Mouse (Mus musculus) MEL (cell line): ENCODE measurements around the gene H2-Ob. TPM values are rescaled to one million over a fixed set of nuclear protein-coding genes. Genes with fewer than 3 reads are reported as not detected.

Experiments
- DNase-seq: peaks from one replicate; pipeline ENCODE4 v3.0.0; 2011; ENCODE audit warnings: low read depth, low spot score
- H3K27ac ChIP-seq: 2 replicates; pipeline ENCODE4 v1.5.1; 2012; ENCODE audit warnings: low read depth, mild to moderate bottlenecking, control low read depth, low read length, moderate library complexity; ENCODE audit not compliant: control insufficient read depth
- H3K27me3 ChIP-seq, 2 experiments: fragments of 150-350 bp in 1 of 2; sonication (generic) in 1 of 2; 2 replicates each; pipeline ENCODE4 v1.6.1; 2012; ENCODE audit warnings: low read length in 2 of 2, mild to moderate bottlenecking in 2 of 2, improper control_type of control experiment in 1 of 2, moderate library complexity in 1 of 2; ENCODE audit not compliant: insufficient read depth in 2 of 2, control insufficient read depth in 1 of 2
- H3K36me3 ChIP-seq, 2 experiments: 2 replicates each; pipeline ENCODE4 v1.6.1; 2012 to 2014; ENCODE audit warnings: low read length in 2 of 2, improper control_type of control experiment in 1 of 2, inconsistent platforms in 1 of 2, mild to moderate bottlenecking in 1 of 2; ENCODE audit not compliant: insufficient read depth in 2 of 2, control insufficient read depth in 1 of 2
- H3K4me1 ChIP-seq, 2 experiments: fragments of 150-350 bp in 1 of 2; sonication (generic) in 1 of 2; 2 replicates each; pipeline ENCODE4 v1.6.1; 2012; ENCODE audit warnings: low read length in 2 of 2, improper control_type of control experiment in 1 of 2, mild to moderate bottlenecking in 1 of 2; ENCODE audit not compliant: insufficient read depth in 2 of 2, control insufficient read depth in 1 of 2
- H3K4me3 ChIP-seq, 2 experiments: fragments of 150-350 bp in 1 of 2; sonication (generic) in 1 of 2; 2 replicates each; pipeline ENCODE4 v1.5.1; 2012; ENCODE audit warnings: low read depth in 2 of 2, low read length in 2 of 2, mild to moderate bottlenecking in 2 of 2, moderate library complexity in 2 of 2, control low read depth in 1 of 2, improper control_type of control experiment in 1 of 2; ENCODE audit not compliant: control insufficient read depth in 1 of 2, insufficient read depth in 1 of 2
- H3K79me2 ChIP-seq: 2 replicates; pipeline ENCODE4 v1.6.1; 2012; ENCODE audit warnings: mild to moderate bottlenecking, low read length, moderate library complexity; ENCODE audit not compliant: control insufficient read depth, poor library complexity, insufficient read depth
- H3K9ac ChIP-seq: 2 replicates; pipeline ENCODE4 v1.6.1; 2012; ENCODE audit warnings: low read depth, mild to moderate bottlenecking, control low read depth, low read length, moderate library complexity; ENCODE audit not compliant: control insufficient read depth, poor library complexity, severe bottlenecking
- H3K9me3 ChIP-seq: fragments of 150-350 bp; sonication (generic); replicated peaks from 2 replicates; pipeline ENCODE4 v1.6.1; 2012; ENCODE audit warnings: mild to moderate bottlenecking, low read length, improper control_type of control experiment, moderate library complexity; ENCODE audit not compliant: insufficient read depth
- BHLHE40 ChIP-seq: IDR thresholded peaks from 2 replicates; pipeline ENCODE4 v1.6.1; 2012; ENCODE audit warnings: low read depth, mild to moderate bottlenecking, inconsistent platforms, low read length, improper control_type of control experiment, borderline replicate concordance
- CHD1 ChIP-seq: IDR thresholded peaks from 2 replicates; pipeline ENCODE4 v1.6.1; 2012; ENCODE audit warnings: low read depth, mild to moderate bottlenecking, inconsistent platforms, low read length, improper control_type of control experiment
- CHD2 ChIP-seq: IDR thresholded peaks from 2 replicates; pipeline ENCODE4 v1.6.1; 2011; ENCODE audit warnings: low read length, improper control_type of control experiment
- CTCF ChIP-seq, 3 experiments: IDR thresholded peaks in 2 of 3; conservative IDR thresholded peaks in 1 of 3; 2 replicates each; pipeline ENCODE4 v1.5.1; 2011 to 2012; ENCODE audit warnings: low read length in 3 of 3, low read depth in 2 of 3, mild to moderate bottlenecking in 2 of 3, improper control_type of control experiment in 1 of 3, inconsistent platforms in 1 of 3, mixed read lengths in 1 of 3, moderate library complexity in 1 of 3; ENCODE audit not compliant: control insufficient read depth in 1 of 3, insufficient read depth in 1 of 3, poor library complexity in 1 of 3, severe bottlenecking in 1 of 3
- E2F4 ChIP-seq: IDR thresholded peaks from 2 replicates; pipeline ENCODE4 v1.6.1; 2011; ENCODE audit warnings: low read depth, low read length, improper control_type of control experiment, borderline replicate concordance
- ELF1 ChIP-seq: IDR thresholded peaks from 2 replicates; pipeline ENCODE4 v1.6.1; 2014; ENCODE audit warnings: low read depth, mild to moderate bottlenecking, inconsistent platforms, low read length, improper control_type of control experiment, moderate library complexity
- EP300 ChIP-seq, 2 experiments: IDR thresholded peaks; 2 replicates each; pipeline ENCODE4 v1.6.1; 2011; ENCODE audit warnings: improper control_type of control experiment in 2 of 2, low read length in 2 of 2, low read depth in 1 of 2, mild to moderate bottlenecking in 1 of 2
- ETS1 ChIP-seq: IDR thresholded peaks from 2 replicates; pipeline ENCODE4 v1.6.1; 2012; ENCODE audit warnings: low read depth, mild to moderate bottlenecking, inconsistent platforms, low read length, improper control_type of control experiment, moderate library complexity
- GATA1 ChIP-seq: IDR thresholded peaks from 2 replicates; pipeline ENCODE4 v1.6.1; 2011; ENCODE audit warnings: low read depth, low read length, improper control_type of control experiment
- HCFC1 ChIP-seq: IDR thresholded peaks from 2 replicates; pipeline ENCODE4 v1.6.1; 2012; ENCODE audit warnings: low read depth, mild to moderate bottlenecking, inconsistent platforms, low read length, improper control_type of control experiment, moderate library complexity
- JUND ChIP-seq: IDR thresholded peaks from 2 replicates; pipeline ENCODE4 v1.6.1; 2011; ENCODE audit warnings: low read depth, mild to moderate bottlenecking, improper control_type of control experiment, low read length
- KAT2A ChIP-seq: conservative IDR thresholded peaks from 2 replicates; pipeline ENCODE4 v1.6.1; 2012; ENCODE audit warnings: low read depth, low read length, improper control_type of control experiment, inconsistent platforms
- MAFK ChIP-seq: IDR thresholded peaks from 2 replicates; pipeline ENCODE4 v1.6.1; 2011; ENCODE audit warnings: low read depth, mild to moderate bottlenecking, low read length, improper control_type of control experiment, borderline replicate concordance
- MAX ChIP-seq: IDR thresholded peaks from 2 replicates; pipeline ENCODE4 v1.6.1; 2011; ENCODE audit warnings: low read length, improper control_type of control experiment
- MAZ ChIP-seq: IDR thresholded peaks from 2 replicates; pipeline ENCODE4 v1.6.1; 2012; ENCODE audit warnings: low read depth, mild to moderate bottlenecking, inconsistent platforms, low read length, improper control_type of control experiment
- MEF2A ChIP-seq: IDR thresholded peaks from 2 replicates; pipeline ENCODE4 v1.6.1; 2014; ENCODE audit warnings: low read depth, mild to moderate bottlenecking, inconsistent platforms, low read length, improper control_type of control experiment; ENCODE audit not compliant: poor library complexity, insufficient replicate concordance, severe bottlenecking; ENCODE audit errors: extremely low read depth
- MXI1 ChIP-seq: IDR thresholded peaks from 2 replicates; pipeline ENCODE4 v1.6.1; 2011; ENCODE audit warnings: mild to moderate bottlenecking, low read depth, low read length, improper control_type of control experiment
- MYB ChIP-seq: IDR thresholded peaks from 2 replicates; pipeline ENCODE4 v1.6.1; 2011; ENCODE audit warnings: mild to moderate bottlenecking, low read depth, low read length, improper control_type of control experiment
- MYC ChIP-seq: IDR thresholded peaks from 2 replicates; pipeline ENCODE4 v1.6.1; 2011; ENCODE audit warnings: low read depth, mild to moderate bottlenecking, low read length, improper control_type of control experiment, moderate library complexity
- NELFE ChIP-seq: IDR thresholded peaks from 2 replicates; pipeline ENCODE4 v1.6.1; 2011; ENCODE audit warnings: low read depth, low read length, improper control_type of control experiment
- NRF1 ChIP-seq: IDR thresholded peaks from 2 replicates; pipeline ENCODE4 v1.6.1; 2014; ENCODE audit warnings: low read depth, mild to moderate bottlenecking, inconsistent platforms, low read length, improper control_type of control experiment, moderate library complexity; ENCODE audit not compliant: poor library complexity, insufficient read depth, severe bottlenecking
- POLR2A ChIP-seq, 2 experiments: IDR thresholded peaks; 2 replicates each; pipeline ENCODE4 v1.6.1; 2011 to 2012; ENCODE audit warnings: low read length in 2 of 2, mild to moderate bottlenecking in 2 of 2, control low read depth in 1 of 2, improper control_type of control experiment in 1 of 2, low read depth in 1 of 2, moderate library complexity in 1 of 2; ENCODE audit not compliant: control insufficient read depth in 1 of 2, insufficient read depth in 1 of 2, poor library complexity in 1 of 2
- POLR2AphosphoS2 ChIP-seq: IDR thresholded peaks from 2 replicates; pipeline ENCODE4 v1.6.1; 2011; ENCODE audit warnings: low read length, improper control_type of control experiment
- POLR2AphosphoS5 ChIP-seq: IDR thresholded peaks from 2 replicates; pipeline ENCODE4 v1.6.1; 2012; ENCODE audit warnings: low read depth, borderline replicate concordance, mild to moderate bottlenecking, inconsistent platforms, low read length, moderate library complexity, mixed read lengths
- RAD21 ChIP-seq: IDR thresholded peaks from 2 replicates; pipeline ENCODE4 v1.6.1; 2011; ENCODE audit warnings: mild to moderate bottlenecking, low read depth, low read length, improper control_type of control experiment
- RCOR1 ChIP-seq: IDR thresholded peaks from 2 replicates; pipeline ENCODE4 v1.6.1; 2012; ENCODE audit warnings: low read depth, mild to moderate bottlenecking, inconsistent platforms, low read length, improper control_type of control experiment
- SIN3A ChIP-seq: IDR thresholded peaks from 2 replicates; pipeline ENCODE4 v1.6.1; 2012; ENCODE audit warnings: low read length, improper control_type of control experiment, inconsistent platforms
- SMC3 ChIP-seq: IDR thresholded peaks from 2 replicates; pipeline ENCODE4 v1.6.1; 2011; ENCODE audit warnings: low read depth, low read length, improper control_type of control experiment
- TCF12 ChIP-seq: IDR thresholded peaks from 2 replicates; pipeline ENCODE4 v1.6.1; 2014; ENCODE audit warnings: low read depth, mild to moderate bottlenecking, inconsistent platforms, low read length, improper control_type of control experiment, moderate library complexity
- UBTF ChIP-seq: IDR thresholded peaks from 2 replicates; pipeline ENCODE4 v1.6.1; 2012; ENCODE audit warnings: low read depth, mild to moderate bottlenecking, inconsistent platforms, low read length, improper control_type of control experiment, moderate library complexity, borderline replicate concordance; ENCODE audit not compliant: insufficient read depth
- USF1 ChIP-seq: IDR thresholded peaks from 2 replicates; pipeline ENCODE4 v1.6.1; 2014; ENCODE audit warnings: low read depth, mild to moderate bottlenecking, inconsistent platforms, low read length, improper control_type of control experiment, moderate library complexity
- USF2 ChIP-seq, 2 experiments: IDR thresholded peaks; 2 replicates each; pipeline ENCODE4 v1.6.1; 2011 to 2012; ENCODE audit warnings: improper control_type of control experiment in 2 of 2, low read length in 2 of 2, borderline replicate concordance in 1 of 2, inconsistent platforms in 1 of 2, low read depth in 1 of 2, mild to moderate bottlenecking in 1 of 2; ENCODE audit not compliant: insufficient read depth in 1 of 2
- ZC3H11A ChIP-seq: IDR thresholded peaks from 2 replicates; pipeline ENCODE4 v1.6.1; 2012; ENCODE audit warnings: low read depth, mild to moderate bottlenecking, inconsistent platforms, low read length, improper control_type of control experiment
- ZKSCAN1 ChIP-seq: IDR thresholded peaks from 2 replicates; pipeline ENCODE4 v1.6.1; 2012; ENCODE audit warnings: low read depth, mild to moderate bottlenecking, inconsistent platforms, low read length, improper control_type of control experiment, moderate library complexity
- ZNF384 ChIP-seq: IDR thresholded peaks from 2 replicates; pipeline ENCODE4 v1.6.1; 2012; ENCODE audit warnings: low read depth, mild to moderate bottlenecking, inconsistent platforms, low read length, improper control_type of control experiment
- polyA plus RNA-seq, 2 experiments: library from polyadenylated mRNA; stranded (reverse) in 1 of 2; unstranded in 1 of 2; fragments of >175 nt in 1 of 2; fragments of >200 nt in 1 of 2; gene quantifications; 2 replicates each; pipeline versions ENCODE4 v1.2.1 to v1.2.4; 2012; ENCODE audit warnings: low replicate concordance in 2 of 2, low read depth in 1 of 2; ENCODE audit not compliant: insufficient read length in 2 of 2, insufficient read depth in 1 of 2, missing spikeins in 1 of 2
- total RNA-seq: library from RNA; depleted of rRNA; stranded (reverse); fragments of 300-350 nt; gene quantifications from 2 replicates; pipeline ENCODE4 v1.2.3, GENCODE M21; 2012

H2-Ob gene
- total and polyA plus RNA-seq, 3 experiments: 0.81 to 2.0 TPM; not detected in 1

DNA sequence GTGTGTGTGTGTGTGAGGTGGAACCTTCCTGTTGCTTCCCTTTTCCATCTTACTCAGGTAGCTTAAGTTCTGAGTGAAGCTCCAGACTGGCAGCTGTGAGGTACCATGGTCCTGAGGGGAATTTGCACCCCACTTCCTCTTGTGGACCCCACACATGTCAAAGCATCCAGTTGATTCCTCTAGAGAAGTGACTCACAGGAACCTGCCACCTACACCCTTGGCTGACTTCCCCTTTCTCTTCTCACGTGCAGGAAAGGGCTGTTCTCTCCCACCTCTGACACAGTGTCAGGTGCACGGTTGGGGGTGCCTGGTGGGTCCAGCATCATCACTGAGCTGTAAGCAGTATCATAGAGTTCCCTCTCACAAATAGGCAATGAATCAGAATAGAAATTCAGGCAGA, 54.8 kb downstream of the H2-Ob start:
- Histone ChIP-seq H3K27ac (no peak overlapping the region), H3K9ac (no peak overlapping the region), H3K9me3 (no peaks in the 10 kb centered on the region), H3K4me1 (peaks cover 0 to 6% of the 10 kb centered on the region in 2 experiments; a peak in 2 of 4 replicates), H3K79me2 (no peaks in the 10 kb centered on the region), H3K36me3 (no peaks in the 10 kb centered on the region; a peak in 1 of 4 replicates), H3K4me3 (no peak overlapping the region), H3K27me3 (peaks cover 4 to 5% of the 10 kb centered on the region in 2 experiments)
- no peak for TF ChIP-seq CHD2
- TF ChIP-seq CHD1: no peak
- no peak for TF ChIP-seq SIN3A
- TF ChIP-seq RAD21: no peak
- TF ChIP-seq E2F4: no peak
- TF ChIP-seq MYC: 0 out of 2 replicates have a peak, but pooled peaks have one; percentile 29
- no peak for TF ChIP-seq USF2 (IDR thresholded peaks at IDR 0.05; ENCODE audit: borderline replicate concordance in 1 of 2, insufficient read depth in 1 of 2, low read depth in 1 of 2, low read length in 2 of 2)
- no peak for TF ChIP-seq POLR2A (IDR thresholded peaks at IDR 0.05; ENCODE audit: control insufficient read depth in 1 of 2, insufficient read depth in 1 of 2, low read depth in 1 of 2, low read length in 2 of 2, poor library complexity in 1 of 2)
- TF ChIP-seq USF1: no peak
- no peak for TF ChIP-seq MEF2A
- TF ChIP-seq MAX: 0 out of 2 replicates have a peak, but pooled peaks have one; percentile 34
- TF ChIP-seq POLR2AphosphoS2: no peak
- TF ChIP-seq SMC3: no peak
- peak; percentile 17; the same call in 1 of the 2 replicates for TF ChIP-seq ETS1
- no peak for TF ChIP-seq TCF12
- no peak for TF ChIP-seq MYB
- no peak for TF ChIP-seq UBTF
- TF ChIP-seq KAT2A: no peak
- no peak for TF ChIP-seq ZKSCAN1
- TF ChIP-seq MAZ: no peak
- no peak for TF ChIP-seq CTCF (IDR thresholded peaks at IDR 0.05 in 2 of 3, conservative IDR thresholded peaks at IDR 0.05 in 1 of 3; ENCODE audit: control insufficient read depth in 1 of 3, insufficient read depth in 1 of 3, low read depth in 2 of 3, low read length in 3 of 3, poor library complexity in 1 of 3, severe bottlenecking in 1 of 3)
- no peak for TF ChIP-seq RCOR1
- no peak for TF ChIP-seq ELF1
- TF ChIP-seq EP300 (IDR thresholded peaks at IDR 0.05; ENCODE audit: low read depth in 1 of 2, low read length in 2 of 2): no peak
- no peak for TF ChIP-seq MAFK
- no peak for TF ChIP-seq ZNF384
- no peak for TF ChIP-seq POLR2AphosphoS5
- no peak for TF ChIP-seq ZC3H11A
- TF ChIP-seq HCFC1: no peak
- peak; percentile 94 for TF ChIP-seq BHLHE40
- TF ChIP-seq NELFE: no peak
- no peak for TF ChIP-seq JUND
- no peak for TF ChIP-seq MXI1
- TF ChIP-seq GATA1: no peak
- TF ChIP-seq NRF1: no peak
- peak; percentile 66 for DNase-seq
